Mouse (Mus musculus): Measurements from ENCODE around the gene Cdc42ep2. TPM values are rescaled to one million over a fixed set of nuclear protein-coding genes. Genes with fewer than 3 reads are reported as not detected.

Gene Cdc42ep2
- polyA plus RNA-seq, 1 experiment from 2014 or later = 21.3 TPM

GRCm38 (mm10) chr19:5911430-5912102, 13.1 kb downstream of the Cdc42ep2 start:
- DNase-seq (ENCODE audit: low spot score) (peak; percentile 55), ATAC-seq (no peak)
- no peaks in the 10 kb centered on the region for H3K27me3 ChIP-seq (replicated peaks; ENCODE audit: insufficient read depth, low read length)
- TF ChIP-seq CTCF (IDR thresholded peaks at IDR 0.05) = no peak
- no peak for TF ChIP-seq EP300 (IDR thresholded peaks at IDR 0.05)
- peaks cover 7% of the 10 kb centered on the region; the same call in 1 of the 2 replicates for H3K4me1 ChIP-seq (ENCODE audit: insufficient read depth, low read depth, low read length)
- H3K9me3 ChIP-seq (ENCODE audit: low read length) = no peaks in the 10 kb centered on the region
- peak overlapping the region; percentile 83 for H3K9ac ChIP-seq (replicated peaks; ENCODE audit: low read depth)
- H3K36me3 ChIP-seq (ENCODE audit: insufficient read depth, low read length) = no peaks in the 10 kb centered on the region
- H3K4me3 ChIP-seq (ENCODE audit: low read depth, low read length) = peak overlapping the region; percentile 69
- H3K4me2 ChIP-seq (replicated peaks; ENCODE audit: low read depth, low read length) = peak overlapping the region; percentile 89
- 1% methylated on average over 14 of the region's 14 CpGs for WGBS
- peak overlapping the region; percentile 89 for H3K27ac ChIP-seq (ENCODE audit: low read length)

- Histone ChIP-seq H3K27me3 (replicated peaks; ENCODE audit: insufficient read depth, low read length) (no peaks in the 10 kb centered on the region), H3K4me3 (ENCODE audit: low read depth, low read length) (no peak overlapping the region), H3K36me3 (ENCODE audit: insufficient read depth, low read length) (peaks cover 11% of the 10 kb centered on the region; the same call in 1 of the 2 replicates), H3K9me3 (ENCODE audit: low read length) (no peaks in the 10 kb centered on the region), H3K9ac (replicated peaks; ENCODE audit: low read depth) (no peak overlapping the region), H3K4me1 (ENCODE audit: insufficient read depth, low read depth, low read length) (peaks cover 7% of the 10 kb centered on the region; the same call in 1 of the 2 replicates), H3K27ac (ENCODE audit: low read length) (no peak overlapping the region), H3K4me2 (replicated peaks; ENCODE audit: low read depth, low read length) (peak overlapping the region; percentile 25; the same call in 1 of the 2 replicates)
- TF ChIP-seq CTCF (IDR thresholded peaks at IDR 0.05) (peak; percentile 54), EP300 (IDR thresholded peaks at IDR 0.05) (no peak)
- DNase-seq (ENCODE audit: low spot score) = no peak
- no peak for ATAC-seq
- 33% methylated on average over 6 of the region's 6 CpGs for WGBS
Measured at GRCm38 (mm10) chr19:5910221-5910620, 14.4 kb downstream of the Cdc42ep2 start.

- no peak for TF ChIP-seq EP300 (IDR thresholded peaks at IDR 0.05)
- no peak for TF ChIP-seq CTCF (IDR thresholded peaks at IDR 0.05)
- no peak overlapping the region for H3K4me2 ChIP-seq (replicated peaks; ENCODE audit: low read depth, low read length)
- H3K4me3 ChIP-seq (ENCODE audit: low read depth, low read length) = no peak overlapping the region
- no peak overlapping the region for H3K27ac ChIP-seq (ENCODE audit: low read length)
- H3K9me3 ChIP-seq (ENCODE audit: low read length) = no peaks in the 10 kb centered on the region
- WGBS = 82% methylated on average over 3 of the region's 3 CpGs
- no peak for ATAC-seq
- H3K4me1 ChIP-seq (ENCODE audit: insufficient read depth, low read depth, low read length) = peaks cover 7% of the 10 kb centered on the region; the same call in 1 of the 2 replicates
- H3K36me3 ChIP-seq (ENCODE audit: insufficient read depth, low read length) = peaks cover 36% of the 10 kb centered on the region
- H3K9ac ChIP-seq (replicated peaks; ENCODE audit: low read depth) = no peak overlapping the region
- no peak for DNase-seq (ENCODE audit: low spot score)
- no peaks in the 10 kb centered on the region for H3K27me3 ChIP-seq (replicated peaks; ENCODE audit: insufficient read depth, low read length)
Measured at GRCm38 (mm10) chr19:5907275-5907674, 17.3 kb downstream of the Cdc42ep2 start.

GRCm38 (mm10) chr19:5894002-5894678, 30.5 kb downstream of the Cdc42ep2 start, which contains the start of gene Tigd3:
Tigd3 (minus strand) TSS chr19:5894149.
- peak; percentile 98 for ATAC-seq
- Histone ChIP-seq H3K4me2 (replicated peaks; ENCODE audit: low read depth, low read length) (peak within 1 kb of the TSS; percentile 96), H3K9me3 (ENCODE audit: low read length) (no peaks in the 10 kb centered on the region), H3K9ac (replicated peaks; ENCODE audit: low read depth) (peak within 1 kb of the TSS; percentile 43; the same call in 1 of the 2 replicates), H3K27ac (ENCODE audit: low read length) (no peak within 1 kb of the TSS), H3K27me3 (replicated peaks; ENCODE audit: insufficient read depth, low read length) (no peaks in the 10 kb centered on the region), H3K4me3 (ENCODE audit: low read depth, low read length) (peak within 1 kb of the TSS; percentile 47), H3K4me1 (ENCODE audit: insufficient read depth, low read depth, low read length) (peaks cover 3% of the 10 kb centered on the region; the same call in 1 of the 2 replicates), H3K36me3 (ENCODE audit: insufficient read depth, low read length) (peaks cover 7% of the 10 kb centered on the region)
- WGBS = 2% methylated on average over 36 of the region's 36 CpGs
- DNase-seq (ENCODE audit: low spot score) = peak; percentile 97
- no peak for TF ChIP-seq CTCF (IDR thresholded peaks at IDR 0.05)
- no peak for TF ChIP-seq EP300 (IDR thresholded peaks at IDR 0.05)

- Histone ChIP-seq H3K4me3 (ENCODE audit: low read depth, low read length) (peak overlapping the region; percentile 47), H3K9me3 (ENCODE audit: low read length) (no peaks in the 10 kb centered on the region), H3K4me2 (replicated peaks; ENCODE audit: low read depth, low read length) (peak overlapping the region; percentile 96), H3K4me1 (ENCODE audit: insufficient read depth, low read depth, low read length) (peaks cover 3% of the 10 kb centered on the region; the same call in 1 of the 2 replicates), H3K36me3 (ENCODE audit: insufficient read depth, low read length) (peaks cover 3% of the 10 kb centered on the region), H3K9ac (replicated peaks; ENCODE audit: low read depth) (peak overlapping the region; percentile 43; the same call in 1 of the 2 replicates), H3K27ac (ENCODE audit: low read length) (no peak overlapping the region), H3K27me3 (replicated peaks; ENCODE audit: insufficient read depth, low read length) (no peaks in the 10 kb centered on the region)
- 13% methylated on average over 18 of the region's 31 CpGs for WGBS
- no peak for TF ChIP-seq CTCF (IDR thresholded peaks at IDR 0.05)
- no peak for TF ChIP-seq EP300 (IDR thresholded peaks at IDR 0.05)
- ATAC-seq (peak; percentile 25), DNase-seq (ENCODE audit: low spot score) (no peak)
Measured at GRCm38 (mm10) chr19:5893282-5894001, 31.2 kb downstream of the Cdc42ep2 start.

- DNase-seq (ENCODE audit: low spot score) (no peak), ATAC-seq (no peak)
- TF ChIP-seq CTCF (IDR thresholded peaks at IDR 0.05) (no peak), EP300 (IDR thresholded peaks at IDR 0.05) (no peak)
- H3K36me3 ChIP-seq (ENCODE audit: insufficient read depth, low read length) = no peaks in the 10 kb centered on the region
- no peak overlapping the region for H3K9ac ChIP-seq (replicated peaks; ENCODE audit: low read depth)
- H3K9me3 ChIP-seq (ENCODE audit: low read length) = no peaks in the 10 kb centered on the region
- H3K4me1 ChIP-seq (ENCODE audit: insufficient read depth, low read depth, low read length) = peaks cover 3% of the 10 kb centered on the region; the same call in 1 of the 2 replicates
- H3K4me2 ChIP-seq (replicated peaks; ENCODE audit: low read depth, low read length) = no peak overlapping the region
- WGBS = 97% methylated on average over 13 of the region's 13 CpGs
- H3K27me3 ChIP-seq (replicated peaks; ENCODE audit: insufficient read depth, low read length) = no peaks in the 10 kb centered on the region
- H3K27ac ChIP-seq (ENCODE audit: low read length) = no peak overlapping the region
- no peak overlapping the region for H3K4me3 ChIP-seq (ENCODE audit: low read depth, low read length)
Measured at GRCm38 (mm10) chr19:5892735-5893134, 31.9 kb downstream of the Cdc42ep2 start.

Measured in lung, postnatal 0 days (tissue).